Mouse (Mus musculus): ENCODE data around the gene Gm28845. TPM values are rescaled to one million over a fixed set of nuclear protein-coding genes. Genes with fewer than 3 reads are reported as not detected.

Gene Gm28845
- total and polyA plus RNA-seq, 3 experiments = not detected

- H3K4me1 ChIP-seq (ENCODE audit: control insufficient read depth, insufficient read depth, low read length) = no peaks in the 10 kb centered on the region
- no peak within 1 kb of the TSS for H3K4me3 ChIP-seq
- DNase-seq = no peak
- 83% methylated on average over 11 of the region's 11 CpGs for WGBS
- no peak within 1 kb of the TSS for H3K27ac ChIP-seq
- H3K27me3 ChIP-seq (ENCODE audit: control insufficient read depth, insufficient read depth, low read length) = no peaks in the 10 kb centered on the region
- intact Hi-C loops (cut with DNase I) = no loop called here
- TF ChIP-seq EP300 (IDR thresholded peaks at IDR 0.05; ENCODE audit: insufficient read depth, low read depth, low read length) = no peak
- no peak for TF ChIP-seq CTCF (IDR thresholded peaks at IDR 0.05)
- TF ChIP-seq POLR2A (IDR thresholded peaks at IDR 0.05; ENCODE audit: insufficient read depth, low read depth, low read length) = no peak
- no peak within 1 kb of the TSS for H3K9ac ChIP-seq (ENCODE audit: low read depth, low read length)
- H3K79me2 ChIP-seq (replicated peaks; ENCODE audit: control insufficient read depth, insufficient read depth, low read length) = no peaks in the 10 kb centered on the region
- no peaks in the 10 kb centered on the region for H3K36me3 ChIP-seq (ENCODE audit: control insufficient read depth, insufficient read depth, low read length)
Observed at GRCm38 (mm10) chr1:65103273-65103672, 16.1 kb downstream of the Gm28845 start, which contains the start of gene Cryga. Gene Cryga, minus strand, starts transcription at chr1:65103373.

DNA sequence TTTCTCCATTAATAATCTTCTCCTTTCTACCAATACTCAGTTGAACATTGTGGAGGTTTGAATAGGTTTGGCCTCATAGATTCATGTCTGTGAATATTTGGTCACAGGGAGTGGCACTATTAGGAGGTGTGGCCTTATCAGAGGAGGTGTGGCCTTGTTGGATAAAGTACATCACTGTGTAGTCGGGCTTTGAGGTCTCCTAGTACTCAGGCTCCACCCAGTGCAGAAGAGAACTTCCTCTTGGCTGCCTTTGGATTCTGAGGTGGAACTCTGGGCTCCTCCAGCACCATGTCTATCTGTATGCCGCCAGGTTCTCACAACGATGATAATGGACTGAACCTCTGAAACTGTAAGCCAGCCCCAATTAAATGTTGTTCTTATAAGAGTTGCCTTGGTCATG, 22.4 kb downstream of the Gm28845 start:
- Histone ChIP-seq H3K4me1 (ENCODE audit: control insufficient read depth, insufficient read depth, low read length) (no peaks in the 10 kb centered on the region), H3K27me3 (ENCODE audit: control insufficient read depth, insufficient read depth, low read length) (no peaks in the 10 kb centered on the region), H3K79me2 (replicated peaks; ENCODE audit: control insufficient read depth, insufficient read depth, low read length) (no peaks in the 10 kb centered on the region), H3K4me3 (no peak overlapping the region), H3K36me3 (ENCODE audit: control insufficient read depth, insufficient read depth, low read length) (no peaks in the 10 kb centered on the region), H3K9ac (ENCODE audit: low read depth, low read length) (no peak overlapping the region), H3K27ac (no peak overlapping the region)
- 69% methylated on average over 3 of the region's 3 CpGs for WGBS
- TF ChIP-seq EP300 (IDR thresholded peaks at IDR 0.05; ENCODE audit: insufficient read depth, low read depth, low read length) (no peak), POLR2A (IDR thresholded peaks at IDR 0.05; ENCODE audit: insufficient read depth, low read depth, low read length) (no peak), CTCF (IDR thresholded peaks at IDR 0.05) (no peak)
- intact Hi-C loops (cut with DNase I) = no loop called here
- no peak for DNase-seq

DNA sequence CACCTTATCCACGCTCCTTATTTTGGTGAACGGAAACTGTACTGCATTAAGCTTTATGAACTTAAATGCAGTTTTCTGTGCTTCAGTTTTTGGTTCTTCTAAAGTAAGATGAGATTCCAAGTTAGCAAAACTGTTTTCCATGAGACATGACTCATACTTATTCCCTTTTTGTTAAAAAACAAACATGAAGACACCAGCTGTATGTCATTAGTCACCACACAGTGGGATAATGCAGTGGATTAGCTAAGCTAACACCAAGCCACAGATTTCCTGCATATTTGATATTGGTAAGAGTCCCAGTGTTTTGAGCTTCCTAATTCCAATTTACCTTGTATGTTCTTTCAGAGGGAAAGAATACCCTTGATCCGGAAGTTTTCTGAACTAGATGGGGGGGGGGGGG, 27.8 kb downstream of the Gm28845 start:
- 80% methylated on average over 3 of the region's 3 CpGs for WGBS
- Histone ChIP-seq H3K4me1 (ENCODE audit: control insufficient read depth, insufficient read depth, low read length) (no peaks in the 10 kb centered on the region), H3K27ac (no peak overlapping the region), H3K36me3 (ENCODE audit: control insufficient read depth, insufficient read depth, low read length) (no peaks in the 10 kb centered on the region), H3K4me3 (no peak overlapping the region), H3K79me2 (replicated peaks; ENCODE audit: control insufficient read depth, insufficient read depth, low read length) (no peaks in the 10 kb centered on the region), H3K9ac (ENCODE audit: low read depth, low read length) (no peak overlapping the region), H3K27me3 (ENCODE audit: control insufficient read depth, insufficient read depth, low read length) (no peaks in the 10 kb centered on the region)
- TF ChIP-seq POLR2A (IDR thresholded peaks at IDR 0.05; ENCODE audit: insufficient read depth, low read depth, low read length) (no peak), CTCF (IDR thresholded peaks at IDR 0.05) (no peak), EP300 (IDR thresholded peaks at IDR 0.05; ENCODE audit: insufficient read depth, low read depth, low read length) (no peak)
- intact Hi-C loops (cut with DNase I) = no loop called here
- DNase-seq = no peak

DNA sequence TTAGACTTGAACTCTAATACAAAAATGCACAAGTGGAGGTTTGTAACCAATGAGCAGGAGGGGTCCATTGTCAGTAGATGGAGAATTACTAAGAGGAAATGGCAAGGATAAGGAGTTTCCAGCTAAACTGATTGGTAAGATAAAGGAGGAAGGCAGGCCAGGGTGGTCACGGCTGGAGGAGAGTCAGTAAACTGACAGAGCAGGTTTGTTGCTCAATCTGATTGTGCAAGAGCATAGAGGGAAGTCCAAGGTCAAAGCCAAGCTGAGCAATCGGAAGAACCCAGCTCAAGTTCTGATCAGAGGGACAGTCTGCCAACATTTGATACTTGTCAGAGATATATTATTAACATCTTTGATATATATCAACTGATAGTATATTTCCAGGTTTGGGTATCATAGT, 29.0 kb downstream of the Gm28845 start:
- Histone ChIP-seq H3K27me3 (ENCODE audit: control insufficient read depth, insufficient read depth, low read length) (no peaks in the 10 kb centered on the region), H3K4me1 (ENCODE audit: control insufficient read depth, insufficient read depth, low read length) (no peaks in the 10 kb centered on the region), H3K27ac (no peak overlapping the region), H3K79me2 (replicated peaks; ENCODE audit: control insufficient read depth, insufficient read depth, low read length) (no peaks in the 10 kb centered on the region), H3K36me3 (ENCODE audit: control insufficient read depth, insufficient read depth, low read length) (no peaks in the 10 kb centered on the region), H3K4me3 (no peak overlapping the region), H3K9ac (ENCODE audit: low read depth, low read length) (no peak overlapping the region)
- intact Hi-C loops (cut with DNase I) = no loop called here
- WGBS = 40% methylated on average over 2 of the region's 2 CpGs
- DNase-seq = peak in 1 of 2 experiments; percentile 31
- no peak for TF ChIP-seq EP300 (IDR thresholded peaks at IDR 0.05; ENCODE audit: insufficient read depth, low read depth, low read length)
- TF ChIP-seq CTCF (IDR thresholded peaks at IDR 0.05) = no peak
- TF ChIP-seq POLR2A (IDR thresholded peaks at IDR 0.05; ENCODE audit: insufficient read depth, low read depth, low read length) = no peak

DNA sequence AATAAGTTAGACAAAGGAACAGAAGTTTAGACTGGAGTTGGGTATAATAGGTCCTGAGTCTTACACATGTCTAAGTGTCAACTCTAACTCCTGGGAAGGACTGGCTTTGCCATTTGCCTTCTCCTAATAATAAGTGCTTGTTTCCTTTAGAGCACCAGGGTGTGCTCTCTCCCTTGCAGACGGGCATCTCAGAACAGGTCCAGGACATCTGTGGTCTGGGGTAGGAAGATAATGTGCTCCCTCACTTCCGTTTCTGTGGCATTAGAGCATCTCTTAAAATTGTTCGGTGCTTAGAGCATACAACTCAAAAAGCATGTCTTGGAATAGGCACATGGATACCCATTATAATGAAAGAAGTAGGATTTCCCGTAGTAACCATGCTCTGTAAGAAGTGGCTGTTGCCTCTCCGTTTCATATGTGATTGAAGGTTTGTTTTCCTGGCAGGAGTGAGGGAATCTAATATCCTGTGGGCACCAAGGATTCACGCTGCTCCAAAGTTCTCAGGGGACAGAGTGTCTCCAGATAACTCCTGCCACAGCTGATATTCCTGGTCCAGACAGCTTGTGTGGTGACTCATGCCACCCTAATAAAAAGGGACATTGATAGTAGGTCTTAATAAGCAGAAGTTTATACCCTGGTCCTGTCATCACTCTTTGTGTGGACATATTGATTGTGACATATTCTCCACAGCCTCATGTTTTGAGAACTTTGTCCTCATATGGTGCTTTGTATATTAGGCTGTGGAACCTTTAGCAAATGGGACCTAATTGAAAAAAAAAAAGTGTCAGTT, 30.6 kb downstream of the Gm28845 start:
- no peak overlapping the region for H3K4me3 ChIP-seq
- 55% methylated on average over 6 of the region's 6 CpGs for WGBS

GRCm38 (mm10) chr1:65082188-65082587, 37.2 kb downstream of the Gm28845 start, which contains the start of gene Crygb:
Gene Crygb, minus strand, starts transcription at chr1:65082288.
- Histone ChIP-seq H3K79me2 (replicated peaks; ENCODE audit: control insufficient read depth, insufficient read depth, low read length) (no peaks in the 10 kb centered on the region), H3K36me3 (ENCODE audit: control insufficient read depth, insufficient read depth, low read length) (no peaks in the 10 kb centered on the region), H3K4me1 (ENCODE audit: control insufficient read depth, insufficient read depth, low read length) (no peaks in the 10 kb centered on the region), H3K27ac (no peak within 1 kb of the TSS), H3K9ac (ENCODE audit: low read depth, low read length) (no peak within 1 kb of the TSS), H3K4me3 (no peak within 1 kb of the TSS), H3K27me3 (ENCODE audit: control insufficient read depth, insufficient read depth, low read length) (no peaks in the 10 kb centered on the region)
- intact Hi-C loops (cut with DNase I) = no loop called here
- no peak for TF ChIP-seq EP300 (IDR thresholded peaks at IDR 0.05; ENCODE audit: insufficient read depth, low read depth, low read length)
- no peak for TF ChIP-seq POLR2A (IDR thresholded peaks at IDR 0.05; ENCODE audit: insufficient read depth, low read depth, low read length)
- TF ChIP-seq CTCF (IDR thresholded peaks at IDR 0.05) = no peak
- 45% methylated on average over 7 of the region's 7 CpGs for WGBS
- DNase-seq = no peak

More for the DNA sequence above, 30.6 kb downstream of the Gm28845 start:
- Histone ChIP-seq H3K79me2 (replicated peaks; ENCODE audit: control insufficient read depth, insufficient read depth, low read length) (no peaks in the 10 kb centered on the region), H3K4me1 (ENCODE audit: control insufficient read depth, insufficient read depth, low read length) (no peaks in the 10 kb centered on the region), H3K9ac (ENCODE audit: low read depth, low read length) (no peak overlapping the region), H3K36me3 (ENCODE audit: control insufficient read depth, insufficient read depth, low read length) (no peaks in the 10 kb centered on the region), H3K27me3 (ENCODE audit: control insufficient read depth, insufficient read depth, low read length) (no peaks in the 10 kb centered on the region), H3K27ac (no peak overlapping the region)
- intact Hi-C loops (cut with DNase I) = no loop called here
- no peak for DNase-seq
- TF ChIP-seq CTCF (IDR thresholded peaks at IDR 0.05) (no peak), POLR2A (IDR thresholded peaks at IDR 0.05; ENCODE audit: insufficient read depth, low read depth, low read length) (no peak), EP300 (IDR thresholded peaks at IDR 0.05; ENCODE audit: insufficient read depth, low read depth, low read length) (no peak)
